Mouse (Mus musculus): ENCODE data around the gene Fam13a. TPM values are rescaled to one million over a fixed set of nuclear protein-coding genes. Genes with fewer than 3 reads are reported as not detected.

The Fam13a gene
- total RNA-seq, 2 experiments from 2014 or later: 14.8 to 15.1 TPM

- Histone ChIP-seq H3K4me3 (peak overlapping the region; percentile 81), H3K27ac (peak overlapping the region; percentile 81; the same call in 1 of the 2 replicates)
- intact Hi-C loops (cut with DNase I): loop anchor here (5.0 kb wide), 1 partner anchor 93 kb away; no protein-coding TSS in a partner anchor
- DNase-seq (ENCODE audit: extremely low spot score in 1 of 2, low spot score in 2 of 2): no peak
- no peak for TF ChIP-seq CTCF (IDR thresholded peaks at IDR 0.05)
These were observed 457 bp upstream of the Fam13a start for GRCm38 (mm10) chr6:59024806-59025205.

- no peak for TF ChIP-seq CTCF (IDR thresholded peaks at IDR 0.05)
- H3K4me3 ChIP-seq: peak overlapping the region; percentile 81
- DNase-seq (ENCODE audit: extremely low spot score in 1 of 2, low spot score in 2 of 2): no peak
- H3K27ac ChIP-seq: peak overlapping the region; percentile 81
- intact Hi-C loops (cut with DNase I): loop anchor here (5.0 kb wide), 1 partner anchor 91 kb away; no protein-coding TSS in a partner anchor
These were observed 740 bp downstream of the Fam13a start for GRCm38 (mm10) chr6:59023455-59024163.

DNA sequence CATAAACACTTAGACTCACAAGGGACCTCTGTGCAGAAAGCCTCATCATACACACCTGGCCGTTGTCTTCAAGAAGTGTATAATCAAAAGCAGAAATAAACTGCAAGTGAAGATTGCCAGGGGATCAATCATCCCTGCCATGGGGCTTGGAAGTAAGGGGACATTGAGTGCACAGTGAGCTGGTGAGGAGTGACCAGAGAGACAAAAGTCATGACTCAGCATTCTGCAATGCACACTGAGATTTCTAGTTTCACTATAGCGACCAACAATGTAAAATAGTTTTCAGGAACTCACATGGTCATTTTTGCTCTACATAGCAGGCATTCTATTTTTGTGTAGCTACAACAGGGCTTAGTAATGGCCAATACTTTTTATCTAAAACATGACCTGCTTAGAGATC is 1.7 kb downstream of the Fam13a start:
- TF ChIP-seq CTCF (IDR thresholded peaks at IDR 0.05): no peak
- no peak for DNase-seq (ENCODE audit: extremely low spot score in 1 of 2, low spot score in 2 of 2)
- intact Hi-C loops (cut with DNase I): loop anchor here (5.0 kb wide), 1 partner anchor 90 kb away; no protein-coding TSS in a partner anchor
- Histone ChIP-seq H3K27ac (no peak overlapping the region), H3K4me3 (no peak overlapping the region; the same call in 1 of the 2 replicates)

- intact Hi-C loops (cut with DNase I): loop anchor here (1.0 to 5.0 kb wide), 2 partner anchors 88 to 160 kb away; no protein-coding TSS in a partner anchor
- H3K4me3 ChIP-seq: no peak overlapping the region
- no peak for DNase-seq (ENCODE audit: extremely low spot score in 1 of 2, low spot score in 2 of 2)
- H3K27ac ChIP-seq: no peak overlapping the region
- peak; percentile 55 for TF ChIP-seq CTCF (IDR thresholded peaks at IDR 0.05)
These were observed 4.0 kb downstream of the Fam13a start for GRCm38 (mm10) chr6:59020346-59020745.

- TF ChIP-seq CTCF (IDR thresholded peaks at IDR 0.05): no peak
- Histone ChIP-seq H3K4me3 (no peak overlapping the region), H3K27ac (no peak overlapping the region)
- DNase-seq (ENCODE audit: extremely low spot score in 1 of 2, low spot score in 2 of 2): no peak
- intact Hi-C loops (cut with DNase I): loop anchor here (1.0 to 5.0 kb wide), 2 partner anchors 88 to 160 kb away; no protein-coding TSS in a partner anchor
These were observed 4.5 kb downstream of the Fam13a start for GRCm38 (mm10) chr6:59019847-59020246.

- no peak for TF ChIP-seq CTCF (IDR thresholded peaks at IDR 0.05)
- Histone ChIP-seq H3K27ac (no peak overlapping the region), H3K4me3 (no peak overlapping the region)
- intact Hi-C loops (cut with DNase I): no loop called here
- no peak for DNase-seq (ENCODE audit: extremely low spot score in 1 of 2, low spot score in 2 of 2)
These were observed 8.0 kb downstream of the Fam13a start for GRCm38 (mm10) chr6:59016336-59016832.

- H3K4me3 ChIP-seq: no peak overlapping the region
- no peak for DNase-seq (ENCODE audit: extremely low spot score in 1 of 2, low spot score in 2 of 2)
- intact Hi-C loops (cut with DNase I): no loop called here
- no peak for TF ChIP-seq CTCF (IDR thresholded peaks at IDR 0.05)
- no peak overlapping the region for H3K27ac ChIP-seq
These were observed 9.6 kb downstream of the Fam13a start for GRCm38 (mm10) chr6:59014760-59015159.

GRCm38 (mm10) chr6:59014088-59014759 is 10.1 kb downstream of the Fam13a start:
- TF ChIP-seq CTCF (IDR thresholded peaks at IDR 0.05): no peak
- intact Hi-C loops (cut with DNase I): no loop called here
- Histone ChIP-seq H3K4me3 (no peak overlapping the region), H3K27ac (no peak overlapping the region)
- DNase-seq (ENCODE audit: extremely low spot score in 1 of 2, low spot score in 2 of 2): no peak

DNA sequence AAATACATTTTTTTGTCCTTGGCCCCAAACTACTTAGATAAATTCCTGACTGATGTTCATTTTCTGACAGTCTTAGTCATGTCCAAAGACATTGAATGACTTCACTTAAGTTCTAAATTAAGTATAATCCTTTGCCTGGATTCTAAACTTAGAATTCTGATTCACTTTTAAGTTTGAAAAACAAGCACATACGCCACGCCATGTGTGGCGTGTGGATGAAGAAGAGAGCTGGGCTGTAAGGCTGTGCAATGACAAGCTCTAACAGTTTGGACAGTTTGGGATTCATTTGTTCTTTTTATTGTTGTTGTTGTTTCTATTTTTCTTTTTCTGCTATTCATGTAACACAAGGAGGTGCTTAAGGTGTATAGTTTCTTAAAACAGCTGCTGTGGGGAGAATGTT is 13.6 kb downstream of the Fam13a start:
- peak overlapping the region; percentile 28; the same call in 1 of the 2 replicates for H3K27ac ChIP-seq
- TF ChIP-seq CTCF (IDR thresholded peaks at IDR 0.05): no peak
- DNase-seq (ENCODE audit: extremely low spot score in 1 of 2, low spot score in 2 of 2): no peak
- intact Hi-C loops (cut with DNase I): no loop called here
- H3K4me3 ChIP-seq: no peak overlapping the region

GRCm38 (mm10) chr6:59004630-59005029 is 19.7 kb downstream of the Fam13a start:
- intact Hi-C loops (cut with DNase I): no loop called here
- H3K27ac ChIP-seq: no peak overlapping the region
- TF ChIP-seq CTCF (IDR thresholded peaks at IDR 0.05): no peak
- no peak for DNase-seq (ENCODE audit: extremely low spot score in 1 of 2, low spot score in 2 of 2)
- no peak overlapping the region for H3K4me3 ChIP-seq

DNA sequence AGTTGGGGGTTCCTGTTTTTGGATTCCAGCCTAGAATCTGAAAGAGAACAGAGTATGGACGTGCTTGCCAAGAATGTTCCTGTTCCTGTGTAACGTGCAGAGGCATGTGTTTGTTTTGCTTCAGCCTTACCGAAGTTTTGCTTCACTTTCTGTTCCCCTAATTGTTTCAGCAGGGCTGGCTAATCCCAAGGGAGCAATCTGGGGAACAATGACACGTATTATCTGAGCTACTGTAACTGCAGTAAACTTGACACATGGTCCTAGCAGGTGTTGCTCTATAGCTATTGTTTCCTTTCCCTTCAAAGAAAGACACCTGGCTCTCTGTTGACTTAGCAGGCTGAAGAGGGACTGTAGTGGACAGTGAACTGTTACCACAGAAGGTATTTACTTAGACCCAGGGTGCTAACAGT is 25.3 kb downstream of the Fam13a start:
- DNase-seq (ENCODE audit: extremely low spot score in 1 of 2, low spot score in 2 of 2): no peak
- intact Hi-C loops (cut with DNase I): no loop called here
- H3K27ac ChIP-seq: no peak overlapping the region

DNA sequence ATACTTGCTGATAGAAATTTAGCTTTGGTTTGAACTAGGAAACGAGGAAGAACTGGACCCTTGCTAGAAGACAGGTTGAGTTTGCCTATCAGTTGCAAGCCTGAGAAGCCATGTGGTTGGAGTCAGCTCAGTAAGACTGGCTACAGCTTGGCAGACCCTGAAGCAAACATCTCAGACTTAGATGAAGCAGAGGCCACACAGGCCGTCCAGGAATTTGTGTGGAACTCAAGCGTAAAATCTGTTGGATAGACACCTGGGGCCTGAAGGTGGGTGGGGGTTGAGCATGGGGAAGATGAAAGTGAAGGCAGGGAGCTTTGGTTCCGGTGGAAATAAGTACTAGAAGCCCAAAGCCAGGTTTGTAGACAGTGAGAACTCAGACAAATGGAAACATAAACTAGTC is 25.8 kb downstream of the Fam13a start:
- Histone ChIP-seq H3K4me3 (no peak overlapping the region), H3K27ac (no peak overlapping the region)
- intact Hi-C loops (cut with DNase I): no loop called here
- DNase-seq (ENCODE audit: extremely low spot score in 1 of 2, low spot score in 2 of 2): no peak
- no peak for TF ChIP-seq CTCF (IDR thresholded peaks at IDR 0.05)

More for the DNA sequence above, 25.3 kb downstream of the Fam13a start:
- H3K4me3 ChIP-seq: no peak overlapping the region
- no peak for TF ChIP-seq CTCF (IDR thresholded peaks at IDR 0.05)

Data from left cerebral cortex, adult 2 months (tissue).